Mouse (Mus musculus): ENCODE results near the gene Pbx1. TPM values are rescaled to one million over a fixed set of nuclear protein-coding genes. Genes with fewer than 3 reads are reported as not detected.

The Pbx1 gene
- total RNA-seq, 2 experiments from 2014 or later: 117 to 131 TPM

GRCm38 (mm10) chr1:168342269-168342668, 89.8 kb downstream of the Pbx1 start:
- DNase-seq: no peak

- no peak for DNase-seq
These were observed 90.2 kb downstream of the Pbx1 start for GRCm38 (mm10) chr1:168341863-168342262.

GRCm38 (mm10) chr1:168341368-168341767, 90.7 kb downstream of the Pbx1 start:
- no peak for DNase-seq

- no peak for DNase-seq
These were observed 95.7 kb downstream of the Pbx1 start for GRCm38 (mm10) chr1:168336238-168336818.

DNA sequence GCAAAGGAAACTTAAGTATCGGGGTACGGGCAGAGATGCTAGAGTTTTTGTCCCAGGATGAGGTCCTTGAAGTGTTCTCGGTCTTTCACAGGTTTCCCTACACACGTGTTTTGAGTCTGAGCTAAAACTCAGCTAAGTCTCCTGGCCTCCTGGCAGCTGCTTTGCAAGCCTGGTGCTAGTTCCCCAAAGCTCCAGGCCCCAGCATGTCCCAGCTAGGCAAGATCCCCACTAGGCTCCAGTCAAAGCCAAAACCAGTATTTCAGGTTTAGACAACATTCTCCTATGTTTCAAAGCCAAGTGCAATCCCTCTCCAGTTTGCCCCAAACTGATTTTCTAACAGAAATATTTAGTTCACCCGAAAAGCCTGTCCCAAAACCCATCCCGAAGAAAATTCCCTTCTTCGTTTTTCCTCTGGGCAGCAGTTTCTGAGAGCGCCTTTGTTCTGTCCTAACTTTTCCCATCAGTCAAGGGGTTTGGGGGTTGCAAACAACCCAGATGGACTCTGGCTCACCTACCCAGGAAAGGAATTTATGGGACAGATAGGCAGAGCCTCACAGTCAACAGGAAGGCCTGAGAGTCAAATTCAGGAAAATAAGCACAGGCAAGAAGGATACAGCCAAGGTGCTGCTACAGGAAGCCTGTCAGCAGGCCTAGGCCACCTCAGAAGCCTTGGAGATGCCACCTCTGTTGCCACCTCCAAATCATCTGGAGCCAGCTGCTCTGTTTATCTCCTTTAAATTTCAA, 97.1 kb downstream of the Pbx1 start:
- DNase-seq: no peak

DNA sequence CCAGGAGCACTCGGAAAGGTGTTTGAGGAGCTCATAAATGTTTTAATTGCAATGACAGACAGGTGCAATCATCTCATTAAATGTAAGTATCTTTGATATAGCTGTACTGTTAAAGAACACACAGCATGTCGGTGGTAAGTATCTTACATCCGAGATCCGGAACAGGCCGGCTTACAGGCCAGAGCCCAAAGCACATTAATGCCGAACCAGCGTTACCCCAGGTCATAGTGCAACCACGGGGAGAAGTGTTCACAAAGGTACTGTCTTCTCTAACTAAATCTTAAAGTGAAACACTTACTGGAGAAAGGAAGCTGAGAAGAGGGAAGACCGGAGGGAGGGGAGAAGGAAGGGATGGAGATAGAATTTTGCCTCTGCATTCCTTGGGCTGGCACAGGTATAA, 100.0 kb downstream of the Pbx1 start:
- no peak for DNase-seq

DNA sequence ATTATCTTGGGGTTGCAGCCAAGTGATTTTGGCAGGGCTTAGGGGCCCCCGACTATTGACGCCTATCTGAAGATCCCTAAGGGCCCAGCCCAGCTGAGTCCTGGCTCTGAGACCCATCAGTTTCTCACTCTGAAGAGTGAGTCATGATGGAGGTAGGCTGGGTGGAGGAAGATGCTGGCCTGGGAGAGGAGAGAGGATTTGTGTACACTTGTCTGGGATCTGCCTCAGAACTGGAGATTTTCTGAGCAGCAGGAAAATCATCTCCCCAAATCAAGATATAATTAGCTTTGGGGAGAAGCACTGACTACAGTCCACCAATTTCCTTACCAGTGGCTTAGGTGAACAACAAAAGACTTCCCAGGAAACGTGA, 103.8 kb downstream of the Pbx1 start:
- DNase-seq: no peak

GRCm38 (mm10) chr1:168327405-168328235, 104.5 kb downstream of the Pbx1 start:
- no peak for DNase-seq

GRCm38 (mm10) chr1:168325786-168326185, 106.3 kb downstream of the Pbx1 start:
- DNase-seq: no peak

DNA sequence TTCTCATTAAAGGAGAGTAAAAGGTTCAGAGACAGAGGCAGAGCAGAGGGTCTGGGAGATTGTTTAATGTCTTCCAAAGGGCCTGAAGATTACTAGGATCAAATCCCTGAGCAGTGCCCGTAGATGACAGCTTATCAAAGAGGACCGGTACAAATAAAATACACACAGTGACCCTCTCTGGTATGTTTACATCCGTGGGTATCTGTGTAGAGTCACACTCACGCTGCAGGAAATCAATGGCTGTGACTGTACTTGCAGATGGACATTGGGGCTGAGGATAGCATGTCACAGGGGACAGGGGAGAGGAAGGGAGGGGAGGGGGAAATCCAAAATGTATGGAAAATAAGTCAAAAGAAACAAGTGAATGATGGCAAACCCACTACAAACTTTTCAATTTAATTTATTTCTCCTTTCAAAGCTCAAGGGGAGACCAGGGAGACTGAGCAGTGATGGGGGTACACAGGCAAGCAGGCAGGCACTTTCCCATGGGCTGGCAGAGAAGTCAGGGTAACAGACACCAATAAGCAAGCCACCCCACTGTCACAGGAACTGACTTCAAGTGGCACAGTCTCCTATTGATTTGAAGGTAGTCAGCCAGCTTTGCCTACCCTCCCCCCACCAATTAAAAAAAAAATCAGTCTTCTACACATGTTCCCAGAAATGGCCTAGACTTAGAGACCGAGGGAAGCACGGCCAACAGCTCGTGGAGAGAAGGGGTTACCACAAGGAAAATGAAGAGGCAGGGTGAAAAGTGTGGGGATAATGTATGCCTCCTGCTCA, 107.6 kb downstream of the Pbx1 start:
- no peak for DNase-seq

DNA sequence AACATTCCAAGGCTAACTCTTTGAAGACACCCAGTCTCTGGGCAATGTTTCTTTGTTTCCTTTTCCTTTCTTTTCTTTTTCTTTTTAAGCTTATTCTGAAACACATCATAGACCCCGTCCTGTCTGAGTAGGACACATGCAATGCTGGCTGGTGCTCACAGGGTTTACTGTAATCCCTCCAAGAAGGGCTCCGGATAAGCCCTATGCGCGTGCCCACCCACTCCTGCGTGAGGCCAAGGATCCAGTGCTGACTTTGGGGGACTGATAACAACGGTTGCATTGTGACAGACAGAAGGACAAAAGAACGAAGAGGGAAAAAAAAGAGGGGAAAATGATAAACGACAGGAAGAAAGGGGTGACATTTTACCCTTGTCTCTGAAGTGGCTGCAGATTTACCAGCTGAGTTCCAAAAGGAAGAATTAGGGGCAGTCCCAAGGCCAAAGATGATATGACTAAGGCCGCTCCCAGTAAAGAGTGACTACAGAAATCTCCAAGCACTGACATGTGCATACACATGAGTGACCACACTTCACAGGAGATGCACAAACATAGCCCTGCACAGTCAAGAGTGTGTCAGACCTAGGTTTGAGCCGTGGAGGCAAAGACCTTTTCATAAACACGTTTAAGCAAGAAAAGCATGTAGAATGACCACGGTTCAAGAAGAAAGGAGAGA, 108.5 kb downstream of the Pbx1 start:
- peak; percentile 49 for DNase-seq

- peak; percentile 66 for DNase-seq
These were observed 109.2 kb downstream of the Pbx1 start for GRCm38 (mm10) chr1:168322892-168323291.

- no peak for DNase-seq
These were observed 112.4 kb downstream of the Pbx1 start for GRCm38 (mm10) chr1:168319695-168320094.

DNA sequence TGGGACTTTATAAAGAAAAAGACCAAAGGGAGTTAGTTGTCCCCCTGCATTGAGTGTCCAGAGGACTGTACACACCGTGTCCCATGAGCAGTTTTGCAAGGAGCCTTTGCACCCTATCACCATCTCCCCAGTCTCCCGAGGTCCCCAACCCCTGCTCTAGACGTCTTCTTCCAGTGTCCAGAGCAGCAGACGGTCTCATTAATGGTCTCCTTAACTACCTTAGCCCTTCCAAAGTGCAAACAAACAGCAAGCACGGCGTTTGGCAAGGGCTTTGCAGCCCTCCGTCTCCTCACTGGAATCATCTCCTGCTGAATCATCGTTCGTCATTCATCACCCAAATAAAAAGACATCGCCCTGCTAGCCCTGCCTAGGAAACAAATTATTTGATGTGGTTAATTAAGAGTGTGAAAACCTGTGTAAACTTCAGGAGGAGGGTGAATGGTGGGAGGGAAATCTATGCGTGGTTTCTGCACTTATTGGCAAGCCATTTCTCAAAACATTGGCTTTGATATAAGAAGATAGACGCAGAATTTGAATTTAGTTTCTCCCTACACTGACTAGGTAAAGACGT, 113.1 kb downstream of the Pbx1 start:
- peak; percentile 34 for DNase-seq

DNA sequence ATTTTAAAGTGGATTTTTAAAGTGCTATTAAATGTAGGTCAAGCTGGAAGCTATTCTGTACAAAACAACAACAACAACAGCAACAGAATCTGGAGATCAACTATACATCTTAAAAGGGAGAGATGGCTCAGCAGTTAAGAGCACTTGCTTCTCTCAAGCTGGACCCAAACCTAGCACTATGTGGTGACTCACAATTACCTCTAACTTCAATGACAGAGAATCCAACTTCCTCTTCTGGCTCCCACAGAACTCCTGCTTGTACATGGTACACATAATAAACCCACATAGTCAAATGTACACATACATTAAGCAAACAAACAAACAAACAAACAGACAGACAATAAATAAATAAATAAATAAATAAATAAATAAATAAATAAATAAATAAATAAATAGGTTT, 118.3 kb downstream of the Pbx1 start:
- no peak for DNase-seq

GRCm38 (mm10) chr1:168312710-168313447, 119.2 kb downstream of the Pbx1 start:
- no peak for DNase-seq

GRCm38 (mm10) chr1:168309101-168309521, 123.0 kb downstream of the Pbx1 start:
- DNase-seq: no peak

DNA sequence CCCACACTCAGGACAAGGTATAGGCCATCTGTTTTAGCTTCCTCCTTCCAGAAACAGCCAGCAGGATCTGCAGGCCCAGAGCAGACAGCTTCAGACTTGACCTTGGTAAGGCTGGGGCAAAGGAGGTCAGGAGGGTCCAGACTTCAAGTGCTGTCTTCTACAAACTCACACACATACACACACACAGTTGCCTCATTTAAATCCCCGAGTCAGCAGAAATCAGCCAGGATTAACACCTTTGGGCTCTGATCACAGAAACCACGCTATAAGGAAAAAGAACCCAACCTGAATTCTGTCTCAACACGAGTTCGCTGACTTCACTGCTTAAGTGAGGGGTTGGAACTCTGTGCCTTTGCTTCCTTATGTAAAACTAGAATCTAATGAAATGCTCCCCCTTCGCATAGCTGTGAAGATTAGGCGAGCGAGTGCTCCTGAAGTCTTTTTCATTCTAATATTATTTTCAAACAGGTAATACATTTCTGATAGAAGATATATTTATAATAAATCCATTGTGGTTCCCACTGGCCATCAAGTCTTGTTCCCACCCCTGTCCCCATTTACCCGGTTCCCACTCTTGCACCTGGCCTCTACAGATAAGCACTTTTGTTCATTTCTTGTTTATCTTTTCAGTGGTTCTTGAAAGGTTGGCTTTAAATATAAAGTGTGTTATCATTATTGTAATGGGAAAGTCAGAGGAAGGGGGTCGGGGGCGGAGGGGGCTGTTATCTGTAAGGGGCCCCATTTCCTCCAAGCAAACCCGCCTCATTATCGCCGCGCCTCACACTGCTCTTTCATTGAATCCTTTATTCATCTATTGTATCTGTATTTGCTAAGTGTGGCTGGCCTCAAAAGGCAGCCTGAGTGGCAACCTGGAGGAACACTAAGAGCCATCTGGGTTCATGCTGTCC, 124.5 kb downstream of the Pbx1 start:
- no peak for DNase-seq

- DNase-seq: no peak
These were observed 131.6 kb downstream of the Pbx1 start for GRCm38 (mm10) chr1:168300505-168300904.

- no peak for DNase-seq
These were observed 132.1 kb downstream of the Pbx1 start for GRCm38 (mm10) chr1:168299928-168300365.

All from adrenal gland, postnatal 10 days (tissue).